Mouse (Mus musculus): Measurements from ENCODE around the gene Dhx35. TPM values are rescaled to one million over a fixed set of nuclear protein-coding genes. Genes with fewer than 3 reads are reported as not detected.

Dhx35 gene
- polyA plus RNA-seq, 1 experiment from 2014 or later = 14.3 TPM

Other genes with a start within 250 kb of the Dhx35 start
- 9.8 and 10.5 TPM in 2 replicates for gene Slc32a1, start 184.0 kb upstream of the Dhx35 start, polyA plus RNA-seq (2015; fragmentation: Nextera tagmentation; extraction: Ambion mirVana)
- 11.7 and 12.8 TPM in 2 replicates for gene Actr5, start 169.9 kb upstream of the Dhx35 start, polyA plus RNA-seq (2015; fragmentation: Nextera tagmentation; extraction: Ambion mirVana)
- 21.0 and 23.4 TPM in 2 replicates for gene Ppp1r16b, start 129.4 kb upstream of the Dhx35 start, polyA plus RNA-seq (2015; fragmentation: Nextera tagmentation; extraction: Ambion mirVana)
- 6.0 and 7.3 TPM in 2 replicates for gene Fam83d, start 26.7 kb upstream of the Dhx35 start, polyA plus RNA-seq (2015; fragmentation: Nextera tagmentation; extraction: Ambion mirVana)

Data from midbrain, embryonic 15.5 days (tissue).